Mouse (Mus musculus): Measurements from ENCODE around the gene Tnks2.

The Tnks2 gene

GRCm38 (mm10) chr19:36896791-36897569 lies 62.9 kb downstream of the Tnks2 start:
- no peak for DNase-seq (ENCODE audit: low spot score)

DNA sequence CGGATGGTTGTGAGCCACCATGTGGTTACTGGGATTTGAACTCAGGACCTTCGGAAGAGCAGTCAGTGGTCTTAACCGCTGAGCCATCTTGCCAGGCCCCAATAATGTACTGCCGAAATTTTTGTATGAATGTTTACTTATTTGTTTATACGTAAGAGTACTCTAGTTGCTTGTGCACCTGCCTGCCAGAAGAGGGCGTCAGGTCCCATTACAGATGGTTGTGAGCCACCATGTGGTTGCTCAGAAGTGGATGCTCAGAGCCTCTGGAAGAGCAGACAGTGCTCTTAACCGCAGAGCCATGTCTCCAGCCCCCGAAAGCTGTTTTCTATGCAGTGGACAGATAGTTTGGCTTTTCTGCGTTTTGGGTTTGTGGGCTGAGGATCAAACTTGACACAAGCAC lies 63.7 kb downstream of the Tnks2 start:
- no peak for DNase-seq (ENCODE audit: low spot score)

DNA sequence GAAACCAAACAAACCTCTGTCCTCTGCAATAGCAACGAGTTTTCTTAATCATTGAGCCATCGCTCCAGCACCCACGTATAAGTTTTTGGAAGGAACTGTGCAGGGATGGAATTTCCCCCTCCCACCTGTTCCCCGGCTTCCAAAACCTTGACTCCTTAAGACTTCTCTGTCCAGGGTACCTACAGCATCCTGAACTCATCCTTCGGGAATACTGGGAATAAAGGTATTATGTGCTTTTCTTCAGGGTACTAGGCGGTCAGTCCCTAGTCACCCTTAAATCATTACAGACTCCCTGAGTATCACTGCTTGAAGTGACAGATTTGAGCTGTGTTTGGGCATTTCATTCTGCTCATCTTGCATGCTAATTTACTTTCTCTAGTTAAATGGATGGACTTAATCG lies 69.3 kb downstream of the Tnks2 start:
- DNase-seq (ENCODE audit: low spot score): no peak

DNA sequence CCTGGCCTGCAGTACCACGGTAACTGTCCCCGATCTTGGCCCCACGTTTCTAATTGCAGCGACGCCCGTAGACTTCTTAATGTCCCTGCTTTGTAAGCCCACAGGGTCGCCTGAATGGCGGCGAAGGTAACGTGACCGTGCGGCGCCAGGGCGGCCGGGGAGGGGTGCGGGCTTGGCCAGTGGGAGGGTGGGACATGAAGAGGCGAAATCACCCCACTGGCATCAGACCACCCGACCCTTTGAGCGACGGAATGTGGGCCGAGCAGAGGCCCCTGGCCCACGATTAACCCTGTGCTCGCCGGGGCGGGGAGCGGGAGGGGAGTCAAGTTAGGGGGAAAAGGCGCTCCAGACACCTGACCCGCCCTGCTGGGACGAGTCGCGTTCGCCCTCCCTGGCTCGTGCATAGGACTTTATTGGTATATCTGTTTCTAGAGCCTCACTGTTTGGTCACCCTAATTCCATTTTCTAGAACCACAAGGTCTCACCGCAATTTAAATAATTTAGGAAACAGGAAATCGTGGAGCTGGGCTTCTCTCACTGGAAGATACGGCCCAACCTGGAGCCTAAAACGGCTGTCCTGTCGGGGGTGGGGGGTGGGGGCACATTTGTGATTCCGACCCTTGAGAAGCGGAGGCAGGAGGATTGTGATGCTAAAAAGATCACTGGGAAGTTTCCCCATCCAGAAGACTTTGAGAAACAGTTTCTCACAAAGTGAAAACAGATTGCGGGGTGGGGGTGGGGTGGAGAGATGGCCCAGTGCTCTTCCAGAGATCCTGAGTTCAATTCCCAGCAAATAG lies 70.4 kb downstream of the Tnks2 start:
- DNase-seq (ENCODE audit: low spot score): peak; percentile 61

GRCm38 (mm10) chr19:36909150-36909549 lies 75.1 kb downstream of the Tnks2 start:
- no peak for DNase-seq (ENCODE audit: low spot score)

GRCm38 (mm10) chr19:36909676-36910292 lies 75.8 kb downstream of the Tnks2 start:
- DNase-seq (ENCODE audit: low spot score): peak; percentile 45

DNA sequence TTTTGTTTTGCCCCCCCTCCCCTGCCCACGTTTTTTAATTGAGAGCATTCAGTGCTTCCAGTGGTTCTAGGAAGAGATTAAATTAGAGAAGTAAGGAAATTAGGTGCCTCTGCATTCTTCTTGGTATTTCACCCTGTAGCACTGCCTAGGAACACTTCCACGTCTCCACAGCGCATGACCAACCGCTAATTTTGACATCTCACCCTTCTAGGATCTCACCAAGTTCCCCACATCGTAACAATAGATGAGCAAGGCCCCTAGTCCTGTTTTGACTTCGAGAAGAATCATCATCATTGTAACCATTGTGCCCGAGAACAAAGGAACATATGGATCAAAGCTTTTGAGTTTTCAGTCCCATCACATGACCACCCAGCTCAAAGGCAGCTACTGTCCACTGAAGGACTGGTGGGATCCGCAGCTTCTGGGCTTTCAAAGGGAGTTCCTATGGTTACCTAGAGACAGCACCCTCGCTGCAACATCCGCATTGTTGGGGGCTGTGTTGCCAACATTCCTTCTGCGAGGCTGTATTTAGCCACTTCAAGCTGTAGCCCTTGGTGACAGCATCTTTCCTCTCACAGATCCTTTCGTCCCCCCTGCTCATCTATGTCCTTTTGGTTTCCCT lies 76.5 kb downstream of the Tnks2 start:
- DNase-seq (ENCODE audit: low spot score): no peak

GRCm38 (mm10) chr19:36913064-36913463 lies 79.0 kb downstream of the Tnks2 start:
- no peak for DNase-seq (ENCODE audit: low spot score)

- DNase-seq (ENCODE audit: low spot score): no peak
These were observed 82.2 kb downstream of the Tnks2 start for GRCm38 (mm10) chr19:36916206-36916605.

GRCm38 (mm10) chr19:36916876-36917389 lies 82.9 kb downstream of the Tnks2 start:
- no peak for DNase-seq (ENCODE audit: low spot score)

- peak; percentile 81 for DNase-seq (ENCODE audit: low spot score)
These were observed 84.6 kb downstream of the Tnks2 start for GRCm38 (mm10) chr19:36918441-36919301.

- no peak for DNase-seq (ENCODE audit: low spot score)
These were observed 85.4 kb downstream of the Tnks2 start, which contains the start of gene Fgfbp3 for GRCm38 (mm10) chr19:36919466-36919865. Fgfbp3 (minus strand) TSS chr19:36919615.

- DNase-seq (ENCODE audit: low spot score): no peak
These were observed 88.0 kb downstream of the Tnks2 start for GRCm38 (mm10) chr19:36922015-36922414.

DNA sequence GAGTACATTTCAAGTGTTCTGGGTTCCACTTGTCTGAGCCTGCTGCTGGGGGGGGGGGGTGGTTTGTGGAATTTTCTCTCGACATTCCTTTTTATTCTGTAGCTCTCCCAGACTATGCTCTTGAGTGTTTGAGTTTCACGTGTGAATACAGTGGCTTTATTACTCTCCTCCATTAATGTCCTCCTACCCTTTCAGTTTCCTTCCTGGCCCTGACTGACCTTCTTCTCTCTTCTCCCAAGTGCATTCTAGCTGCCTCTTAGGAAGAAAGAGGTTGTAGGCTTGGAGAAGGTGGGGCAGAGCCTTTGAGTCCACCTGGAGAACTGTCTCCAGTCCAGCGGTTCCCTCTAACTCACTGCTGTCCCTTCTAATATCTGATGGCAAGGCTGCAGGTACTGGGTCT lies 88.9 kb downstream of the Tnks2 start:
- no peak for DNase-seq (ENCODE audit: low spot score)

- peak; percentile 93 for DNase-seq (ENCODE audit: low spot score)
These were observed 91.9 kb downstream of the Tnks2 start, which contains the start of gene Btaf1 for GRCm38 (mm10) chr19:36925671-36926552. Btaf1 (plus strand) TSS chr19:36926079.

DNA sequence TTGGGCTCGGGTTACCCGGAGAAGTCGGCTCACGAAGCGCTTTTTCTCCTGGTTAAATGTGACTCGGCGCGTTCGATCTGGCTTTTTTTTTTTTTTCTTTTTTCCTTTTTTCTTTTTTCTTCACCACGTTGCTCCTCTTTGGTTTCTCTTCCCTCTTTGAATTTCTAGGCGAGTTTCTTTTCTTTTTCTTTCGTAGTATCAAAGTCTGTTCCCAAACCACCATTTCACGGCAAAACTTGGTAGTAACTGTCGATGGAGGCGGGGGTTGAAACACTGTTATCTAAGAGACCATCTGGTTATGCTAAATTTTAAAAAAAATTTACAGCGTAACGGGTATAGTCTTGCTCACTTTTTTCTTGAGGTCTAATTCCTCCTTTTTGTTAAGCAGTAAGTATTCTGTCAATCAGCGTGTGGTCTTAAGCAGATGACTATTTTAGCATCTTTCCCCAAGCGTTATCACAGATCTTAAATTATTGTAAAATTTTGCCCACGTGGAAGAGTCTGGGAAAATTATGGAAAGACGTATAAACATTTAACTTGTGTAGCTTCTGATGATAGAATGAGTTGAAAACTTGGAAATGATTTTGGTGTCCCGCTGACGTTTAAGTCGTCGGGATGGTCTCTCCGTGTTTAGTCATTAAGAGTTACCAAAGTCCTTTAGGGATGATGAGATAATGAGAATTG lies 92.7 kb downstream of the Tnks2 start:
- DNase-seq (ENCODE audit: low spot score): no peak

GRCm38 (mm10) chr19:36927800-36928361 lies 93.8 kb downstream of the Tnks2 start:
- DNase-seq (ENCODE audit: low spot score): no peak

DNA sequence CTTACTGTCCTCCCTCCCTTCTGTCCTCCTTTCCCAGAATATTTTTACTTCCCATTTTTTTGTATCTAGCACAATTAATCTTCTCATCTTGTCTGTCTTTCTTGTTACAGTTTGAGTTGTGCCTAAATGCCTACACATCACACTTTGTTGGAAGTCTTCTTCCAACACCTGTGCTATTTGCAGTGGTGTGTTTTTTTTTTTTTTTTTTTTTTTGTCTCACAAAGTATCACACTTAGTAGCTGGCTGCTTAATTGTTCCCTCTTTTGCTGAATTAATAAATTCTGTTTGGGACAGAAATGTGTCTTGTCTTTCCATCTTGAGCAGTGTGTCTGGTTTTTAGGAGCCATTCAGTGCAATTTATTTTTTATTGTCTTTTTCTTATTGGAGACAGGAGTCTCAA lies 95.8 kb downstream of the Tnks2 start:
- no peak for DNase-seq (ENCODE audit: low spot score)

DNA sequence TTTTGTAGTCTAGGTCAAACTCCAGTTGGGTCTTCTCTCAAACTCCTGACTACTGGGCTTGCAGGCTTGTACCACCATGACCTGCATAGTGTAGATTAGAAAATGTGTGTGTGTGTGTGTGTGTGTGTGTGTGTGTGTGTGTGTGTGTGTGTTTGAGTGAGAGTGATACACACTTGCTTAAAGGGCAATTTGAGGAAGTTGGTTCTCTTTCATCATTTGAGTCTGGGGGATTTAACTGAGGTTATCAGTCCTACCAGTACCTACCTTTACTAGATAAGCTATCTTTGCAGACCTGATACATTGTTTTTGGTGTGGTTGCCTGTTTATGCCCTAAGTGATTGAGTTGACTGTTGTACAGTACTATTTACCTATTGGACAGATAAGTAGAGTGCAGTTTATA lies 98.1 kb downstream of the Tnks2 start:
- no peak for DNase-seq (ENCODE audit: low spot score)

Measured in yolk sac, embryonic 10.5 days (tissue).